9 mouse cellular contexts compared by ENCODE assay signal in genomic region chr9:122006609-122007008, GRCm38 (mm10). TPM values are rescaled to one million over a fixed set of nuclear protein-coding genes. Genes with fewer than 3 reads are reported as not detected.
A peak's percentile ranks its signal among the peaks of the same experiment; 100 is the strongest.
DNase-seq lines count a peak whose midpoint lies in the region; ATAC-seq lines count a peak whose summit lies in the region.
"Had no signal": no experiment of that assay in that cellular context is flagged by ENCODE, and none has a peak within 500 bp of the region (broad histone marks: within the 10 kb centered on the region; RNA-seq: fewer than 3 reads in every experiment).

No protein-coding gene starts in this region.

- H3K27me3 ChIP-seq in limb, embryonic 11.5 days (ENCODE audit: control insufficient read depth, insufficient read depth, low read length): no peaks in the 10 kb centered on the region
- no peaks in the 10 kb centered on the region for H3K27me3 ChIP-seq in midbrain, embryonic 13.5 days
- H3K27me3 ChIP-seq: embryonic facial prominence, embryonic 15.5 days had no signal

- H3K4me3 ChIP-seq in limb, embryonic 11.5 days (ENCODE audit: low read depth, low read length): no peak overlapping the region
- no peak overlapping the region for H3K4me3 ChIP-seq in midbrain, embryonic 13.5 days (replicated peaks)
- H3K4me3 ChIP-seq: embryonic facial prominence, embryonic 15.5 days had no signal

- no peaks in the 10 kb centered on the region for H3K4me1 ChIP-seq in limb, embryonic 11.5 days (ENCODE audit: control insufficient read depth, insufficient read depth, low read length)
- peaks cover 9% of the 10 kb centered on the region for H3K4me1 ChIP-seq in midbrain, embryonic 13.5 days (replicated peaks)
- H3K4me1 ChIP-seq: embryonic facial prominence, embryonic 15.5 days had no signal

- H3K36me3 ChIP-seq in limb, embryonic 11.5 days (ENCODE audit: control insufficient read depth, insufficient read depth, low read length): no peaks in the 10 kb centered on the region
- no peaks in the 10 kb centered on the region for H3K36me3 ChIP-seq in midbrain, embryonic 13.5 days
- H3K36me3 ChIP-seq: embryonic facial prominence, embryonic 15.5 days had no signal

- H3K4me2 ChIP-seq in limb, embryonic 11.5 days (ENCODE audit: low read depth, severe bottlenecking): no peak overlapping the region
- H3K4me2 ChIP-seq in midbrain, embryonic 13.5 days (replicated peaks): no peak overlapping the region
- H3K4me2 ChIP-seq: embryonic facial prominence, embryonic 15.5 days had no signal

- H3K9ac ChIP-seq in limb, embryonic 11.5 days (ENCODE audit: low read length): no peak overlapping the region
- no peak overlapping the region for H3K9ac ChIP-seq in midbrain, embryonic 13.5 days (replicated peaks)
- H3K9ac ChIP-seq: embryonic facial prominence, embryonic 15.5 days had no signal

- DNase-seq in adrenal gland, postnatal 14 days: peak; percentile 71
- DNase-seq in adrenal gland, adult 2 months: no peak
- peak; percentile 78 for DNase-seq in testis, postnatal 10 days (ENCODE audit: low spot score)
- no peak for DNase-seq in testis, postnatal 14 days (ENCODE audit: low spot score)
- DNase-seq in limb, embryonic 11.5 days (ENCODE audit: low spot score): peak; percentile 84
- DNase-seq in thymus, postnatal 36 days: peak; percentile 46 to 51
- DNase-seq in spleen, adult 12 weeks (ENCODE audit: low spot score): no peak

- WGBS in limb, embryonic 11.5 days: 11% methylated on average over 7 of the region's 7 CpGs
- WGBS in midbrain, embryonic 13.5 days: 10% methylated on average over 7 of the region's 7 CpGs

- no peak overlapping the region for H3K27ac ChIP-seq in limb, embryonic 11.5 days (replicated peaks; ENCODE audit: low read depth, low read length)
- H3K27ac ChIP-seq in midbrain, embryonic 13.5 days: no peak overlapping the region
- H3K27ac ChIP-seq: embryonic facial prominence, embryonic 15.5 days had no signal

- no peaks in the 10 kb centered on the region for H3K9me3 ChIP-seq in limb, embryonic 11.5 days (ENCODE audit: control insufficient read depth, low read length)
- no peaks in the 10 kb centered on the region for H3K9me3 ChIP-seq in midbrain, embryonic 13.5 days
- H3K9me3 ChIP-seq: embryonic facial prominence, embryonic 15.5 days had no signal

- no peak for ATAC-seq in limb, embryonic 11.5 days (ENCODE audit: insufficient number of reproducible peaks, low FRiP score, low TSS enrichment, low read depth)
- no peak for ATAC-seq in midbrain, embryonic 13.5 days

RNA-seq across cellular contexts. Expression of gene Pomgnt2, which starts 9.7 kb away (rescaled TPM):
- total RNA-seq in adrenal gland, postnatal 14 days (2021): 12.6 and 15.7 TPM in 2 replicates
- 10 to 100 TPM; 14.7 to 24.7 TPM for total RNA-seq in adrenal gland, adult 2 months (2021)
- 35.5 and 36.4 TPM in 2 replicates for polyA plus RNA-seq in adrenal gland, adult 2 months (2012; rRNA removed)
- polyA plus RNA-seq in limb, embryonic 11.5 days (2014; fragmentation: Nextera tagmentation; extraction: Ambion mirVana): 7.9 and 9.5 TPM in 2 replicates
- 20.8 and 23.2 TPM in 2 replicates for polyA plus RNA-seq in midbrain, embryonic 13.5 days (2015; fragmentation: Nextera tagmentation; extraction: Ambion mirVana)

RNA-seq across cellular contexts. Expression of gene Fam198a, which starts 55.8 kb away (rescaled TPM):
- 2.1 and 2.5 TPM in 2 replicates for total RNA-seq in adrenal gland, postnatal 14 days (2021)
- 1 to 10 TPM in 1 of 2 experiments, under 1 TPM in 1; 0.78 to 1.6 TPM for total RNA-seq in adrenal gland, adult 2 months (2021)
- 0.87 and 1.5 TPM in 2 replicates for polyA plus RNA-seq in adrenal gland, adult 2 months (2012; rRNA removed)
- 0.45 and 0.54 TPM in 2 replicates for polyA plus RNA-seq in limb, embryonic 11.5 days (2014; fragmentation: Nextera tagmentation; extraction: Ambion mirVana)
- 0.89 and 0.96 TPM in 2 replicates for polyA plus RNA-seq in midbrain, embryonic 13.5 days (2015; fragmentation: Nextera tagmentation; extraction: Ambion mirVana)

Comparison
In these comparisons a context has a peak if more than half of its experiments do, and no peak if none do; other contexts are left out.
1. DNase-seq: peak in adrenal gland, postnatal 14 days (single experiment), testis, postnatal 10 days (single experiment), limb, embryonic 11.5 days (single experiment) and thymus, postnatal 36 days (2 of 2); none in adrenal gland, adult 2 months (single experiment), testis, postnatal 14 days (single experiment) and spleen, adult 12 weeks (single experiment).